Mouse (Mus musculus): ENCODE results near the gene Mlph. TPM values are rescaled to one million over a fixed set of nuclear protein-coding genes. Genes with fewer than 3 reads are reported as not detected.

Gene Mlph
- polyA plus RNA-seq (2012; rRNA removed) = 0.44 and 1.4 TPM in 2 replicates

- TF ChIP-seq CTCF (IDR thresholded peaks at IDR 0.05; ENCODE audit: control insufficient read depth, insufficient read depth, insufficient replicate concordance, low read depth, low read length) (no peak), POLR2A (IDR thresholded peaks at IDR 0.05; ENCODE audit: control insufficient read depth, low read depth, low read length) (no peak)
- Histone ChIP-seq H3K27me3 (ENCODE audit: control insufficient read depth, insufficient read depth, low read length) (no peaks in the 10 kb centered on the region), H3K36me3 (ENCODE audit: control insufficient read depth, insufficient read depth, low read length) (no peaks in the 10 kb centered on the region), H3K4me1 (ENCODE audit: control insufficient read depth, insufficient read depth, low read length) (peaks cover 3% of the 10 kb centered on the region), H3K4me3 (ENCODE audit: control insufficient read depth, low read depth, low read length) (peak within 1 kb of the TSS; percentile 0; the same call in 1 of the 2 replicates), H3K27ac (ENCODE audit: control insufficient read depth, insufficient read depth, low read depth, low read length) (no peak within 1 kb of the TSS)
These were observed at the start of gene Mlph for GRCm38 (mm10) chr1:90914948-90915569. Gene Mlph, plus strand, starts transcription at chr1:90915085.

GRCm38 (mm10) chr1:90866734-90867133 lies 48.2 kb upstream of the Mlph start:
- Histone ChIP-seq H3K36me3 (ENCODE audit: control insufficient read depth, insufficient read depth, low read length) (no peaks in the 10 kb centered on the region), H3K4me3 (ENCODE audit: control insufficient read depth, low read depth, low read length) (no peak overlapping the region), H3K27me3 (ENCODE audit: control insufficient read depth, insufficient read depth, low read length) (no peaks in the 10 kb centered on the region), H3K27ac (ENCODE audit: control insufficient read depth, insufficient read depth, low read depth, low read length) (no peak overlapping the region), H3K4me1 (ENCODE audit: control insufficient read depth, insufficient read depth, low read length) (no peaks in the 10 kb centered on the region)
- no peak for TF ChIP-seq CTCF (IDR thresholded peaks at IDR 0.05; ENCODE audit: control insufficient read depth, insufficient read depth, insufficient replicate concordance, low read depth, low read length)
- TF ChIP-seq POLR2A (IDR thresholded peaks at IDR 0.05; ENCODE audit: control insufficient read depth, low read depth, low read length) = no peak

- Histone ChIP-seq H3K27ac (ENCODE audit: control insufficient read depth, insufficient read depth, low read depth, low read length) (no peak overlapping the region), H3K36me3 (ENCODE audit: control insufficient read depth, insufficient read depth, low read length) (no peaks in the 10 kb centered on the region)
- TF ChIP-seq POLR2A (IDR thresholded peaks at IDR 0.05; ENCODE audit: control insufficient read depth, low read depth, low read length) = no peak
- no peak for TF ChIP-seq CTCF (IDR thresholded peaks at IDR 0.05; ENCODE audit: control insufficient read depth, insufficient read depth, insufficient replicate concordance, low read depth, low read length)
These were observed 44.3 kb upstream of the Mlph start for GRCm38 (mm10) chr1:90870581-90870980.

GRCm38 (mm10) chr1:90875371-90875770 lies 39.5 kb upstream of the Mlph start:
- no peak overlapping the region for H3K27ac ChIP-seq (ENCODE audit: control insufficient read depth, insufficient read depth, low read depth, low read length)
- H3K27me3 ChIP-seq (ENCODE audit: control insufficient read depth, insufficient read depth, low read length) = no peaks in the 10 kb centered on the region
- no peaks in the 10 kb centered on the region for H3K36me3 ChIP-seq (ENCODE audit: control insufficient read depth, insufficient read depth, low read length)
- no peaks in the 10 kb centered on the region for H3K4me1 ChIP-seq (ENCODE audit: control insufficient read depth, insufficient read depth, low read length)
- TF ChIP-seq POLR2A (IDR thresholded peaks at IDR 0.05; ENCODE audit: control insufficient read depth, low read depth, low read length) (no peak), CTCF (IDR thresholded peaks at IDR 0.05; ENCODE audit: control insufficient read depth, insufficient read depth, insufficient replicate concordance, low read depth, low read length) (no peak)
- no peak overlapping the region for H3K4me3 ChIP-seq (ENCODE audit: control insufficient read depth, low read depth, low read length)

More at GRCm38 (mm10) chr1:90870581-90870980, 44.3 kb upstream of the Mlph start:
- H3K4me3 ChIP-seq (ENCODE audit: control insufficient read depth, low read depth, low read length) = no peak overlapping the region
- no peaks in the 10 kb centered on the region for H3K4me1 ChIP-seq (ENCODE audit: control insufficient read depth, insufficient read depth, low read length)
- H3K27me3 ChIP-seq (ENCODE audit: control insufficient read depth, insufficient read depth, low read length) = no peaks in the 10 kb centered on the region

GRCm38 (mm10) chr1:90875961-90876360 lies 38.9 kb upstream of the Mlph start:
- H3K36me3 ChIP-seq (ENCODE audit: control insufficient read depth, insufficient read depth, low read length) = no peaks in the 10 kb centered on the region
- no peak overlapping the region for H3K27ac ChIP-seq (ENCODE audit: control insufficient read depth, insufficient read depth, low read depth, low read length)
- no peaks in the 10 kb centered on the region for H3K27me3 ChIP-seq (ENCODE audit: control insufficient read depth, insufficient read depth, low read length)
- H3K4me1 ChIP-seq (ENCODE audit: control insufficient read depth, insufficient read depth, low read length) = no peaks in the 10 kb centered on the region
- no peak overlapping the region for H3K4me3 ChIP-seq (ENCODE audit: control insufficient read depth, low read depth, low read length)
- TF ChIP-seq CTCF (IDR thresholded peaks at IDR 0.05; ENCODE audit: control insufficient read depth, insufficient read depth, insufficient replicate concordance, low read depth, low read length) (no peak), POLR2A (IDR thresholded peaks at IDR 0.05; ENCODE audit: control insufficient read depth, low read depth, low read length) (no peak)

GRCm38 (mm10) chr1:90876486-90877270 lies 38.2 kb upstream of the Mlph start:
- no peak for TF ChIP-seq POLR2A (IDR thresholded peaks at IDR 0.05; ENCODE audit: control insufficient read depth, low read depth, low read length)
- TF ChIP-seq CTCF (IDR thresholded peaks at IDR 0.05; ENCODE audit: control insufficient read depth, insufficient read depth, insufficient replicate concordance, low read depth, low read length) = no peak
- Histone ChIP-seq H3K36me3 (ENCODE audit: control insufficient read depth, insufficient read depth, low read length) (no peaks in the 10 kb centered on the region), H3K27me3 (ENCODE audit: control insufficient read depth, insufficient read depth, low read length) (no peaks in the 10 kb centered on the region), H3K27ac (ENCODE audit: control insufficient read depth, insufficient read depth, low read depth, low read length) (no peak overlapping the region), H3K4me1 (ENCODE audit: control insufficient read depth, insufficient read depth, low read length) (no peaks in the 10 kb centered on the region), H3K4me3 (ENCODE audit: control insufficient read depth, low read depth, low read length) (no peak overlapping the region)

- H3K27ac ChIP-seq (ENCODE audit: control insufficient read depth, insufficient read depth, low read depth, low read length) = no peak overlapping the region
- no peak overlapping the region for H3K4me3 ChIP-seq (ENCODE audit: control insufficient read depth, low read depth, low read length)
- no peaks in the 10 kb centered on the region for H3K27me3 ChIP-seq (ENCODE audit: control insufficient read depth, insufficient read depth, low read length)
- no peak for TF ChIP-seq POLR2A (IDR thresholded peaks at IDR 0.05; ENCODE audit: control insufficient read depth, low read depth, low read length)
- TF ChIP-seq CTCF (IDR thresholded peaks at IDR 0.05; ENCODE audit: control insufficient read depth, insufficient read depth, insufficient replicate concordance, low read depth, low read length) = no peak
- H3K4me1 ChIP-seq (ENCODE audit: control insufficient read depth, insufficient read depth, low read length) = no peaks in the 10 kb centered on the region
- H3K36me3 ChIP-seq (ENCODE audit: control insufficient read depth, insufficient read depth, low read length) = no peaks in the 10 kb centered on the region
These were observed 29.0 kb upstream of the Mlph start for GRCm38 (mm10) chr1:90885771-90886460.

All from testis, adult 2 months (tissue).